Mouse (Mus musculus): ENCODE data around the gene Brdt. TPM values are rescaled to one million over a fixed set of nuclear protein-coding genes. Genes with fewer than 3 reads are reported as not detected.

Brdt gene
- total RNA-seq (2021), result 10 to 100 TPM; 11.4 to 11.9 TPM

DNA sequence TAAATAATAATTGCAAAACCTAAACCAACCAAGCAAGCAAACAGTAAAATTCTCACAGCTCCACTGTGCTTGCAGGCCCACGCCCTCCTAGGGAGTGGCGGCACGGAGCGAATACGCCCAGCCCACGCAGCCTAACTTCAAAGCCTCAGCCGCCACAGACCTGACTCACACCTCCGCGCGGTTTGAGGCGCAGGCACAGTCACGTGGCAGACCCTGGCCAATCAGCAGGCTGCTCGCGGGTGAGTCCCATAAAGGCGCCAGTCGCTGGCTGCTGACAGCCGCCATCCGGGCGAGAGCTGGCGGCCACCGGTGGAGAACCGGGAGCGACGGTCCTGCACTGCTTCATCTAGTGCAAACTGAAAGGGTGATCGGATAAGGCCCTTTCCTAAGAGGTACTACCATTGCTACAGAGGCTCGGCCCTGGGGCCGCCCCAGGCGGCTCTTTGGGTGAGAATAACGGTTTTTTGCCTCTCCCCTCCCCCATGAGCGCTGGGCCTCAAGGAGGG, at the start of gene Brdt:
Gene Brdt (plus strand): TSS at position 244 of the 506 bp plus-strand sequence.
- intact Hi-C loops (cut with DNase I), result no loop called here
- no peak for DNase-seq (ENCODE audit: extremely low spot score in 1 of 2, low spot score in 2 of 2)

DNA sequence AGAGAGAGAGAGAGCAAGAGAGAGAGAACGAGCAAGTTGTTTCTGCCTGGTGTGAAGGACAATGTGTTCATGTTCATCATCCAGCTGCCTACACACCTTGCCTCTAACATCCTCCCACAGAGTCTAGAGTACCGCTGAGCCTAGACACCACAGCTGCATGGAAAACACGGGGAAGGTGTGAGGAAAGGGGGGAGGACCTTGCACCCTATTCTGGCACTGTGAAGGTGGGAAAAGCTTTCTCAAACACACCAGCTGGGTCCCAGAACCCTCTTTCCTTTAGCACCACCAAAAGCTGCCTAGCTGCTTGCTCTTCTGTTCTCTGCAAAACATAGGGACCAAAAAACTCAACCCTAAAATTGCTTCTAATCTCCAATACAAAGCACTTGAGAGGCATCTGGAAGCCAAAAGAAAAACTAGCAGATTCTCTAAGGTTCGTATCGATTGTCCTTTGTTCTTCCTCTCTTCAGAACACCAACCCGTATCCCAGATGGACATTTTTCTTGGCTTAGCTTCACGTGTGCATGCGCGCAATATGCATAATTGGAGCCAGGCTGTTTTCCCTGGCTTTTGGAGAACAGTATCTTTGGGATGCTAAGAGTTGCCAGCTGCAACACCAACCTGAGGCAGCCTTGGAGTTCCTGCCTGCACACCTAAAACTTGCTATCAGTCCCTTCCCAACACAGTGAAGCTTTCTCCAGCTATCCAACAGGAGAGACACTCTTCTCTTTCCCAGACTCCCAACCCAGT, 48.2 kb upstream of the Brdt start:
- intact Hi-C loops (cut with DNase I), result loop anchor here (10.0 kb wide), 1 partner anchor 128 kb away; no protein-coding TSS in a partner anchor
- no peak for DNase-seq (ENCODE audit: extremely low spot score in 1 of 2, low spot score in 2 of 2)

DNA sequence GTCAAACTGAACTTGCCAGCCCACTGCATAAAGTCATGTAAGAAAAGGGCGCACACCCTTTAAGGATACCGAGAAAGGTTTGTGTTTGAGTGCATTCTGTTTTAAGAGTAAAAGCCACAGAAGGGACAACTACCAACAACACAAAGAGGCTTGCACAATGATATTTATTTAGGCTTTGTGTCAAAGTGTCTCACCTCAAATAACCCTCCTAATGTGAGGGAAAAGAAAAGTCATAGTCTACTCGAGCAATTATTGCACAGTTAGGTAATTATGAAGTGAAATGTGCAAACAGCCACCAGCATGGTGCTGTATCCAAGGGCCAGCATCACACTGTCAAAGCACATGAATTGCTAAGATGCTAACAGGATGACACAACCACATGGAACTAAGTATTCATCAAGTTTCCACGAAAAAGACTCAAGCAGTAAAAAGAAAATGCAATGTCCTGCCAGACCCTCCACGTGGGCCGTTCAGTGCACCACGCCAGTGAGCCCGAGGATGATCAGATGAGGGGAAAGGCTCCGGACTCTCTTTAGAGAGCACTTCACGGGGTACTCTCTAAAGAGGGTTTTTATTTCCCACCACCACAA, 46.9 kb upstream of the Brdt start:
- intact Hi-C loops (cut with DNase I), result loop anchor here (10.0 kb wide), 1 partner anchor 129 kb away; no protein-coding TSS in a partner anchor
- DNase-seq (ENCODE audit: extremely low spot score in 1 of 2, low spot score in 2 of 2), result no peak

DNA sequence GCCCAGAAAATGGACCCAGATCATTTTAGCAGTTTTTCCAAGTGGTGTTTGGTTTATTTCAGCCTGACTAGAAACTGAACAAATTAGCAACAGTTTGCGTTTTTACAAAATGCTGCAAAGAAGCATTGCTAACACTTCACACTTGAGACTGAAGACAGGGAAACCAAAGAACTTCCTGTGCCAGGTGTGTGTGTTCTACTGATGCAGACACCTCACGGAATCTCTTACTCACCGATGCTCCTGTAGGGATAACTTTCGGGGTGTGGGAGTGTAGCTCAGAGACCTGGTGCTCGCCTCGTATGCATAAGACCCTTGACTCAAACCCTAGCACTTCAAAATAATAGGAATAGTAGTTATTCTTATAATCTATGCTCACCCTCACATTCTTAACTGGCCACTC, 45.4 kb upstream of the Brdt start:
- no peak for DNase-seq (ENCODE audit: extremely low spot score in 1 of 2, low spot score in 2 of 2)
- intact Hi-C loops (cut with DNase I), result loop anchor here (10.0 kb wide), 1 partner anchor 131 kb away; no protein-coding TSS in a partner anchor

DNA sequence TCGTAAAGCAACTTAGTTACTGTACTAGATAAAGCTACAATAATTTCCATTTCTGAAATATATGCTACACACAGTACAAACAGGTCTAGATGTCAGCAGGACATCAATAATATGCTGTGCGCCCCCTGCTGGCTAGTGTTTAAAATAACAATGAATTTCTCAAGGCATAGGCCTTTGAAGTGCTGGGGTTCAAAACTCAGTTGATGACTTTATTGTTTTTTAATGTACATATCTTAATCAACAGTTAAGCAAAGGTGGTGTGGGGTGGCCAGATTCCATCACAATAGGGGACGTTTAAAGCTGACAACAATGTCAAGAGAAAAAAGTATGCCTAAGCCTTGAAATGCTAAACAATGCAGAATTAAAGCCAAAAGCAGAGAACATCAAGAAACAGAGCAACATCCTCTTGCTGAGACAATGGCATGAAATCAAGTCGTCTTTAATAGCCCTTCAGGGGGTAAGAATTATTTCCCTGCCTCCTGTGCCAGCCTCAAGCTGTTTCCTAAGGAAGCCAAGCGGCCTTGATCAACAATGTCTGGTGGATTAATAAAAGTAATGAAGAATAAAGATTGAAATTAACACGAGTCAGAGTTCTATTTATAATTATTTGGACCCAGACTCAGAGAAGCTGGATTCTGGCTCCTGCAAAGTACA, 43.6 kb upstream of the Brdt start:
- peak in 1 of 2 experiments; percentile 72 for DNase-seq (ENCODE audit: extremely low spot score in 1 of 2, low spot score in 2 of 2)
- intact Hi-C loops (cut with DNase I), result loop anchor here (10.0 kb wide), 1 partner anchor 133 kb away; no protein-coding TSS in a partner anchor

DNA sequence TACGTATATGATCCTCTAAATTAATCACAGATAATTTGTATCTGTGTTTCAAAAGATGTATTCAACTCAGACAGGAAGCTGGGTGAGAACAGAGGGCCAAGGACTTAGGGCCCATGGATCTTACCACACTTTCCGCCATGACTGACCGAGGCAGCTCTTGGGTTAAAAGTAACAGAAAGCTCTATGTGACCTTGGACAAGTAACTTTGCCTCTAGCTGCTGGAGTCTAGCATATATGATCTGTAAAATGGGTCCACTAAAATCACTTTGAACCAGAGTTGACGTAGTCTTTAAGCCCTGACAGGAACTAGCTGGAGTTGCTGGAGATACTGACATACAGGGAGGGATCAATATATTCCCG, 43.1 kb upstream of the Brdt start:
- intact Hi-C loops (cut with DNase I), result loop anchor here (10.0 kb wide), 1 partner anchor 133 kb away; no protein-coding TSS in a partner anchor
- DNase-seq (ENCODE audit: extremely low spot score in 1 of 2, low spot score in 2 of 2), result no peak

DNA sequence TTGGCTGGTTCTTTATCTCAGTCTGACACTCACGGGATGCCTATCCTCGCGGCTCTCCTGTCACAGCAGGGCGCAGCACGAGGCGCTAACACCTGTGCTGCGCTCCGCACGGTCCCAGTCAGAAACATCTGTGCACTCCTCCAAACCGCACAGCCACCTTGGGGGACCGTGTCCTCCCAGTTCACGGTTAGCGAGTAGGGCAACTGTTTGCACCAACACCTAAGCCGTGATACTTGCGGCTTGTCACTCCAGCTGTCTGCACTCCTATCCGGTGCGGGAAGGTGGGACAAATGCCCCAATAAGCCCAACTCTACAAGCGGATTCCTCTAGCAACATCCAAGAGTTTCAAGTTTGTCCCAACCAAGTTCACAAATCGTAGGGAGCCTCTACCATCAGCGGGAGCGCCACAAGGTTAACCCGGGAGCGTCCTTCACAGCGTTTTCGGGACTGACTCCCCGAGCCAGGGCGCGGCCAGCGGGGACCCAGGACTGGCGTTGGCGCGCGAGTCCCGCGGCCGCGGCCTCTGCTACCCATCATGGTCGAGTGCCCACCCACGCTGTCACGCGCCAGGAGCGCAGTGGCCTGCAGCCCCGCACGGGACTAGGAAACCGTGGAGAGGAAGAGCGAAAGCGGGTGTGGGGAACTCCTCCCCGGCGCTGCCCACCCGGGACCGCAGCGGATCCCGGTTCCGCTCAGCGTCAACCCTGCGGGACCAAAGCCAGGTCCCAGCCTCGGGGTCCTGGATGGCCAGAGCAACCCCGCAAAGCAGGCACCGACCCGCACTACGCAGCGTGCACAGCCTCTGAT, 42.3 kb upstream of the Brdt start:
- intact Hi-C loops (cut with DNase I), result loop anchor here (10.0 kb wide), 1 partner anchor 134 kb away; no protein-coding TSS in a partner anchor
- peak in 1 of 2 experiments; percentile 64 for DNase-seq (ENCODE audit: extremely low spot score in 1 of 2, low spot score in 2 of 2)

DNA sequence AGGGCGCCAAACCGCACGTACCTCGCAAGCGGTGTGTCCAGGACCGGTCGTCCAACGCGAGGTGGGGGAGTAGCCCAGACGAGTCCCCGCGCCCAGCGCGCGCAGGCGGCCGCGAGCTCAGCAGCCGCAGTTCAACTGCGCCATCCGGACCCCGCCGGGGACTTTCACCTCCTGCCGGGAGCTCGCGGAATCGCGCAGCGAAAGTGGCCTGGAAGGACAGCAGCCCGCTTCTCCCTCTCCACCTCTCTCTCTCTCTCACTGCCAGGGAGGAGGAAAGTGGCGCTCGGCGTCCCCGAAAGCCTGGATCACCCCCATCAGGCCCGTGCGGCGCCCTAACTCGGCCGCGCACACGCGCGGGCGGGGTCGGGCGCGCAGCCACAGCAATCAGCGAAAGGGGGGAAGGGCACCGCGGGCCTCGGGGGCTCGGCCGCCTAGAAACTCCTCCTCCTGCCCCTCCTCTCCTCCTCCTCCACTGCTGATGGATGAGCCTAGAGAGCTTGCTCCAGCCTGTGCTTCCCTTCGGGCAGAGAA, 41.7 kb upstream of the Brdt start, which contains the start of gene Tgfbr3:
Gene Tgfbr3 (minus strand): TSS at position 396 of the 531 bp plus-strand sequence.
- DNase-seq (ENCODE audit: extremely low spot score in 1 of 2, low spot score in 2 of 2), result peak; percentile 46 to 88
- intact Hi-C loops (cut with DNase I), result loop anchor here (10.0 kb wide), 1 partner anchor 134 kb away; no protein-coding TSS in a partner anchor

DNA sequence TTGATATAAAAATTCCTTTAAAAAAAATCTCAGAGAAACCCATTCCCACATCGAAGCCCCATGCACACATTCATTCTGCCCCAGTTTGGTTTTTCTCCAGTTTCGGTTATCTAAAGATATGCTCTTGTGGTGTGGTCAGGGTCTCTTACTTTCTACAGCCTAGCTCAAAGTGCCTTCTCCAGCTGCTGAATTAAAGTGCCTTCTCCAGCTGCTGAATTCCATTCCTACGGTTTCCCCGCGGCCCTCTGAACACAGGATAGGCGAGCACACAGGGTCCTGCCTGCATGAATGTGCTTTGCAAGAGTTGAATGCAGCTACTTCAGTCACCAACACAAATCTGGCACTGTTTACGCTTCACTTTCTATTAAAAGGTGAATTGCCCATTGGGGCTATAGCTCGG, 41.0 kb upstream of the Brdt start:
- intact Hi-C loops (cut with DNase I), result loop anchor here (5.0 to 10.0 kb wide), 2 partner anchors 135 to 293 kb away; no protein-coding TSS in a partner anchor
- DNase-seq (ENCODE audit: extremely low spot score in 1 of 2, low spot score in 2 of 2), result no peak

DNA sequence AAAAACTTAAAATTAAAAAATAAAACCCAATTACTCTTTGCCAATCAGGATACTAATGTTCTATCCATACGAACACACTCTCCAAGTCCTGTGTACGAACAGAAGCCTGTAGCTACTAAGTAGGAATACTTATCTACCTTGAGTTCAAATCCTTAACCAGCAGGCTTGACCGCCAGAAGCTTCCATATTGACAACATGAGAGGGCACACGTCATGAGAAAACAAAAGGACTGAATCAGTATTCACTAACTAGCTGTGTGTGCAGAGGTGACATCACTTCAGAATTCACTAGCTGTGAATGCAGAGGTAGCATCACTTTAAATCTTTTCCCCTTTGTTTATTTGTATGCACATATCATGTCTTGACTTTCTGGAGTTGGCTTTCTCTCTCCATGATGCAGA, 36.9 kb upstream of the Brdt start:
- intact Hi-C loops (cut with DNase I), result loop anchor here (5.0 kb wide), 1 partner anchor 297 kb away; no protein-coding TSS in a partner anchor

DNA sequence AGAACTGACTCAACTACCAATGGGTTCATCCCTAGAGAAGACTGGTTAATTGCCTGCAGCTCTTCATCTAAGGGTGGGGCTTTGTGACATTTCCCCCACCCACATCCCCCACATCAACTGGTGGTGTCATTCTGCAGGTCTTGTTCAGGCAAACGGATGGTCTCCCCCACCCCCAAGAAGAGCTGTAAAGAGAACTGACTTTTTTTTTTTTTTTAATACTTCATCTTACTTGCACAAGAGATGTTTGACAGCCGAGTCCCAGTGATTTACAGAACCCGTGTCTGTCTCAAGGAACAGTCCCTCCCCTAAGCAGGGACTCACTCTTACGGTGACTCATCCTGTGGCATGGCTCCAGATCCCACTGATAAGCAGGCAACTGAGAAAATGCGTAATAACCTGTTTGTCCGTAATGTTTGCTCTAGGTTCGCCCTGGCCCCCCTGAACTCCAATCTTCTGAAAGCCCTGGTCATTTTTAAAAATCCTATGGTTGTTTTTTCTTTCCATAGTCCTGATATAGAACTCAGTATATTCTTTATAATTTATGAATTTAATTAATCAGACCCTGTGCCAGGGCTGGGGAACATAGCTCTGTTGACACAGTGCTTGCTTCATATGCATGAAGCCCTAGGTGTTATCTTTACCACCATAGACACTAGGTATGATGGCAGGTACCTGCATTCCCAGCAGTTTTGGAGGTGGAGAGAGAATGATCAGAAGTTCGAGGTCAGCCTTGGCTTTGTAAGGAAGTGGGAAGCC, 35.7 kb upstream of the Brdt start:
- DNase-seq (ENCODE audit: extremely low spot score in 1 of 2, low spot score in 2 of 2), result no peak
- intact Hi-C loops (cut with DNase I), result no loop called here

More for the DNA sequence above, 36.9 kb upstream of the Brdt start:
- no peak for DNase-seq (ENCODE audit: extremely low spot score in 1 of 2, low spot score in 2 of 2)

DNA sequence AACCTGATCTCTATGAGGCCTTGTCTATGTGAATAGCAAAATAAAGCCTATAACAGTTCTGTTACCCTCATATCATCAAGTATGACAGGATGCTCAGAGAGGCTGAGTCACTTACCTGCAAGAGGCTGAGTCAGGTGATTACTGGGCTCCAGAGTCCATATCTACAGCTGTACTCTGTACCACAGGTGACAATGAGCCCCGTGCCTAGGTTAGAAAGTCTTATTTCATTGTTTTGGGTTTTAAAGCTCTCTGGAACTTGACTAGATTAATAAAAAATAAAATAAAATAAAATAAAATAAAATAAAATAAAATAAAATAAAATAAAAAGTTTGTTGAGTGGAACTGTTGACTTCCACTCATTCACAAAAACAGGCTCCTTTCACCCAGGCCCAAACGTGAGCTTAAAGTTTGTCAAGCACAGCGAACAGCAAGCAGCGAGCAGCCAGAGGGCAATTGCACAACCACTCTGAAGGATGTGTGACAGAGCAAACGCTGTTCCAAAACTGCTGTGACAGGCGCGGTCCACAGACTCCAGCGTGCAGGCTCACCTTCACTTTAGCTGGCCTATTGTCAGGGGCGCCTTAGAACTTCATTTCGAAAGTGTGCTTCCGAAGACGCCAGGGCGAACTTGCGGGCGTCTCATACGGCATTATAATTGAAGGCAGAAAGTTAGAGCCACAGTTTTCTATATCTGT, 35.0 kb upstream of the Brdt start:
- DNase-seq (ENCODE audit: extremely low spot score in 1 of 2, low spot score in 2 of 2), result no peak
- intact Hi-C loops (cut with DNase I), result no loop called here

DNA sequence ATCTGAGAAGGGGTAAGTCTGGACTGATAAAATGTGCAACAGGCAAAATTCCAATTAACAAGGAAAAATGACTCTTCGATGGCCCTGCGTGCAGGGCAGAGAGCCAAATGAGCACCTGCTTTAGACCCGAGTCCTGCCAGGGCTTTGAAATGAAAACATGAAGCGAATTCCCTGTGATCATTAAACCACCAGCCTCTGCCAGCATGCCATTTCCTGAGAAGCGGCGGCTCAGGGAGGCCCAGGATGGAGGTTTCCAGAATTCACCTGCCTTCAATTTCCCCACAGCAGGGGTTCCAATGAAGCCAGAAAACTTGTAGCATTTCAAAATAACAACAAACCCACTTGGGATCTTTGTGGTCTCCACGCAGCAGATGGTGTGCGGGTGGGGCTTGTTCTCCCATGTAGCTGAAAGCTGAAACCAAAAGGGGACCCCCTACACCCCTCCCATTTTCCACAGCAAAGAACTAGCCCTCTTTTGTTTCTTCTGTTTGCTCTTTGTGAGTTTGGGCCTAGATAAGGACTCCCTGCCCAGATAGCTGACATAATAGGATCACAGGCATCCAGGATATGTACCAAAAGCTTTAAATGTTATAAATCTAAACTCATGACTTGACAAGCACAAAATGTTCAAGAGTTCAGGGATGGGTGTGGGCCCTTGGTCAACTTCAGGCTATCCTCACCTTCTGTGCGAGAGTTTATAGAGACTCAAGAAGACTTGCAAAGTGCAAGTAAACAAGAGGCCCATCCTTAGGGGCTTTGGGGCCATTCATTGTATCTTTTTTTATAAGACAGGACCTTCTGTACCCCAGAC, 34.2 kb upstream of the Brdt start:
- no peak for DNase-seq (ENCODE audit: extremely low spot score in 1 of 2, low spot score in 2 of 2)
- intact Hi-C loops (cut with DNase I), result no loop called here

DNA sequence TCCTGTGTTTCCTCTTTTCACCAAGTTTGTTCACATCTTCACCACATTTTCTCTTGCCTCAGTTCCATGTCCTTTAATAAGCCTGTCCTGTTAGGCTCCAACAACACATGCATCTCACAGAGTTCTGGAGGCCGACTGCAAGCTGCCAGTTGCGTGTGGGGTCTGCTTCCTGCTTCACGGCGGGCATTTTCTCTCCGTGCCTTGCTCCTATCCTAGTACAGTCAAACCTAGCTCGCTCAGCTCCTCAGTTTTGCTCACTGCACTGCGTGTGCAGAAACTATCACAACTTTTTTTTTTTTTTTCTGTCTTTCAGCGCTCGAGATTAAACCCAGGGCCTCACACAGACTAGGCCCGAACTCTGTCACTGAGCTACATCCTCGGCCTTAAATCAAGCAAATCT, 32.1 kb upstream of the Brdt start:
- intact Hi-C loops (cut with DNase I), result no loop called here
- no peak for DNase-seq (ENCODE audit: extremely low spot score in 1 of 2, low spot score in 2 of 2)

DNA sequence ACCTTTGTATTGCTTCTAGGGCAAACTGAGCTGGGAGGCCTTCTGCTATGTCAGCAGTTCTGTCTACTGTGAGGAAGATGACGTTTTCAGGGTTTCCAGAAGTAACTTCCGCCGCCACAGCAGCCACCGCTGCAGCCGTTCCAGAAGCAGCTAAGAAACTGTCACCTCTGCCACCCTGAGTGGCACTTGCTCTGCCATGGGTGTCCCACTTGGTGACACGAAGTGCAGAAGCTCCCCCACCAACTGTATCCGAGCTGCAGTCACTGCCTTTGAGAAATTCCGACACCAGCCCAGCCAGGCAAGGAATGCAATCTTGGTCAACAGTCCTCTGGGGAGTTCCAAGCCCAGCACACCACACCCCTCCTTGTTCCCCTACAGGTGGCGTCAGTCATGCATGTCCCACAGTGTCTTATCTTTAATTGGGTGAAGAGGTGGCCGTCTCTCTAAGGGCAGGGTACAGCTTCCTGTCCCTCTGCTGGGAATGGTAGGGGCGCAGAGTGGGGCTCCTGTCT, 27.6 kb upstream of the Brdt start:
- intact Hi-C loops (cut with DNase I), result no loop called here
- no peak for DNase-seq (ENCODE audit: extremely low spot score in 1 of 2, low spot score in 2 of 2)
